Mouse (Mus musculus): ENCODE results near the gene Dapk1.

DNA sequence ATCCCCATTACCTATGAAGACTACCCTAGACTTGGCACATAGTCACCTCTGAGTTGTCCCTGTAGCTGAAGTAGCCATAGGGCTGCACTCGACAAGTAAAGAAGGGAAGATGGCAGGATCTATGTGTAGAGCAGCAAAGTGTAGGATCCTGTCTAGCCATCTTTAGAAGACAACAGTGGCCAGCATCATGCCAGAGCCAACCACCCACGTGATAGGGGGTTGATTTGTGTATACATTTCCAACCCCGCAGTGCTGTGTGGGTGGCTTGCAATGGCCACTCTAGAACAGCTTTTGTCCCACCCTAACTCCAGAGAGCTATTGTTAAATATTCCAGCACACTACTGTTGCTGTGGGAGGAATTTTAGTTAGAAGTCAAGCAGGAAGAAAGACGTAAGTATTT is 111.8 kb downstream of the Dapk1 start:
- TF ChIP-seq POLR2A (IDR thresholded peaks at IDR 0.05; ENCODE audit: insufficient read length, low read depth) (no peak), MAX (IDR thresholded peaks at IDR 0.05; ENCODE audit: low read depth) (no peak), SRF (IDR thresholded peaks at IDR 0.05; ENCODE audit: control insufficient read depth, insufficient read length, low read depth) (no peak), MYOD1 (IDR thresholded peaks at IDR 0.05; ENCODE audit: control insufficient read depth in 1 of 3, insufficient read length in 2 of 3, low read depth in 2 of 3) (no peak), E2F4 (IDR thresholded peaks at IDR 0.05; ENCODE audit: insufficient read depth) (no peak), CEBPB (IDR thresholded peaks at IDR 0.05; ENCODE audit: insufficient read depth, poor library complexity, severe bottlenecking) (no peak), TCF3 (IDR thresholded peaks at IDR 0.05; ENCODE audit: insufficient read length, low read depth) (no peak), TCF12 (IDR thresholded peaks at IDR 0.05; ENCODE audit: insufficient read depth, poor library complexity, severe bottlenecking) (no peak), USF1 (IDR thresholded peaks at IDR 0.05; ENCODE audit: low read depth) (no peak), POLR2AphosphoS2 (IDR thresholded peaks at IDR 0.05; ENCODE audit: insufficient read length, low read depth) (no peak), MYOG (IDR thresholded peaks at IDR 0.05; ENCODE audit: control insufficient read depth in 1 of 3, insufficient read depth in 1 of 3, insufficient read length in 2 of 3, low read depth in 2 of 3) (no peak)
